Mouse (Mus musculus) ES-E14 (cell line): ENCODE results near the gene Ddx52.

Experiments used
- HCFC1 ChIP-seq: IDR thresholded peaks from 2 replicates; pipeline ENCODE4 v1.6.1; 2012; ENCODE audit warnings: low read length, inconsistent platforms, borderline replicate concordance; ENCODE audit not compliant: insufficient read depth
- ZNF384 ChIP-seq: IDR thresholded peaks from 2 replicates; pipeline ENCODE4 v1.6.1; 2012; ENCODE audit warnings: low read depth, low read length, inconsistent platforms

- no peak for TF ChIP-seq HCFC1
- TF ChIP-seq ZNF384: no peak
Observed at GRCm38 (mm10) chr11:83968205-83968575, 26.3 kb downstream of the Ddx52 start.
